41 mouse cellular contexts compared by ENCODE assay signal in the genomic region with DNA sequence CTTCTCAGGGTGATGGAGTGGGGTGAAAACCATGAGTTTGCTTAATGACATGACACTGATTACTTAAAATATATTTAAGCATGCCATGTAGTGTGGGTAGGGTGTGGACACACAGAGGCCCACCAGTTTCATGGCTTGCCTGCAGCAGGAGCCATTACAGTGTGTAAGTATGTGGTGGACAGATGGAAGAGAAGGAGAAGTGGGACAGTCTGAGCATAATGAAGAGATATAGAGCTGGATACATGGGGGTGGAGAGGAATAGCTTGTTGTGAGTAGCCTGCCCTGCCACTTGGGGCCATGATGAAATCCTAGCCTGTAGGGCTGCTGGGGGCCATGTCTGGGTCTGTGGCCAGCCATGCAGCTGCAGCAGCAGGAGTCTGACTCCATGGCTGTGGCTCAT. TPM values are rescaled to one million over a fixed set of nuclear protein-coding genes. Genes with fewer than 3 reads are reported as not detected.
"Had no signal": no experiment of that assay in that cellular context is flagged by ENCODE, and none has a peak within 500 bp of the region (broad histone marks: within the 10 kb centered on the region; RNA-seq: fewer than 3 reads in every experiment).

No protein-coding gene starts in this region.

- H3K27ac ChIP-seq: embryonic facial prominence, embryonic 10.5 days; embryonic facial prominence, embryonic 12.5 days; embryonic facial prominence, embryonic 13.5 days; embryonic facial prominence, embryonic 15.5 days; forebrain, embryonic 10.5 days; forebrain, embryonic 12.5 days; forebrain, embryonic 13.5 days; forebrain, embryonic 15.5 days; gastrocnemius, adult 2 months; heart, adult 2 months had no signal

- H3K27me3 ChIP-seq: embryonic facial prominence, embryonic 12.5 days; embryonic facial prominence, embryonic 13.5 days; embryonic facial prominence, embryonic 15.5 days; forebrain, embryonic 12.5 days; forebrain, embryonic 13.5 days; forebrain, embryonic 15.5 days had no signal

- H3K36me3 ChIP-seq: embryonic facial prominence, embryonic 10.5 days; embryonic facial prominence, embryonic 12.5 days; embryonic facial prominence, embryonic 13.5 days; embryonic facial prominence, embryonic 15.5 days; forebrain, embryonic 10.5 days; forebrain, embryonic 12.5 days; forebrain, embryonic 15.5 days had no signal

- H3K4me3 ChIP-seq: embryonic facial prominence, embryonic 10.5 days; embryonic facial prominence, embryonic 12.5 days; embryonic facial prominence, embryonic 13.5 days; embryonic facial prominence, embryonic 15.5 days; erythroblast, embryonic 14.5 days; forebrain, embryonic 10.5 days; forebrain, embryonic 12.5 days; forebrain, embryonic 13.5 days; forebrain, embryonic 15.5 days; gastrocnemius, adult 2 months; heart, adult 2 months had no signal

- ATAC-seq: forebrain, embryonic 13.5 days; forebrain, embryonic 14.5 days; forebrain, embryonic 15.5 days; forebrain, embryonic 16.5 days; forebrain, postnatal 0 days had no signal

- DNase-seq: cerebellum, adult 18-20 months; cerebellum, adult 2 months; cerebellum, adult 8-10 months; cerebellum, adult 9-10 months; cerebellum, adult 9-11 months; cerebellum, postnatal 10 days; cerebellum, postnatal 14 days; cerebellum, postnatal 25 days; cerebellum, postnatal 36 days; embryo, embryonic 11 days; forebrain, postnatal 0 days; gastrocnemius, adult 2 months; gastrocnemius, postnatal 10 days; gastrocnemius, postnatal 14 days; gastrocnemius, postnatal 25 days; gastrocnemius, postnatal 36 days; heart, adult 18-20 months; heart, adult 2 months had no signal

- H3K4me1 ChIP-seq: embryonic facial prominence, embryonic 12.5 days; forebrain, embryonic 12.5 days; forebrain, embryonic 15.5 days had no signal

- H3K9me3 ChIP-seq: embryonic facial prominence, embryonic 10.5 days; embryonic facial prominence, embryonic 12.5 days; embryonic facial prominence, embryonic 13.5 days; embryonic facial prominence, embryonic 15.5 days; forebrain, embryonic 10.5 days; forebrain, embryonic 12.5 days; forebrain, embryonic 13.5 days; forebrain, embryonic 15.5 days had no signal

RNA-seq across cellular contexts. Expression of gene Tas2r119, which starts 16.8 kb away (rescaled TPM):
- total RNA-seq: common myeloid progenitor, adult 5-6 weeks; forebrain, postnatal 0 days; gastrocnemius, adult 18-20 months; gastrocnemius, adult 2 months; gastrocnemius, adult 8-10 months; gastrocnemius, postnatal 10 days; gastrocnemius, postnatal 14 days; gastrocnemius, postnatal 25 days; gastrocnemius, postnatal 36 days; gastrocnemius, postnatal 4 days; granulocyte monocyte progenitor cell, adult 5-6 weeks; heart, adult 18-20 months; heart, adult 2 months; heart, adult 8-10 months had no signal
- polyA plus RNA-seq: cerebellum, adult 2 months; cortical plate, adult 2 months; embryonic facial prominence, embryonic 10.5 days; embryonic facial prominence, embryonic 11.5 days; embryonic facial prominence, embryonic 12.5 days; embryonic facial prominence, embryonic 13.5 days; embryonic facial prominence, embryonic 14.5 days; embryonic facial prominence, embryonic 15.5 days; erythroblast, embryonic 14.5 days; forebrain, embryonic 10.5 days; forebrain, embryonic 11.5 days; forebrain, embryonic 12.5 days; forebrain, embryonic 13.5 days; forebrain, embryonic 14.5 days; forebrain, embryonic 15.5 days; forebrain, embryonic 16.5 days; forebrain, postnatal 0 days; frontal cortex, adult 2 months; gonadal fat pad, adult 2 months; heart, adult 2 months had no signal
